Mouse (Mus musculus): ENCODE data around the gene AF366264. TPM values are rescaled to one million over a fixed set of nuclear protein-coding genes. Genes with fewer than 3 reads are reported as not detected.

AF366264 gene
- total RNA-seq, 1 experiment: not detected

GRCm38 (mm10) chr8:13793746-13794101, 44.5 kb downstream of the AF366264 start:
- TF ChIP-seq CHD2 (IDR thresholded peaks at IDR 0.05; ENCODE audit: low read depth, low read length) (no peak), ZC3H11A (IDR thresholded peaks at IDR 0.05; ENCODE audit: borderline replicate concordance, low read depth, low read length) (no peak), HCFC1 (IDR thresholded peaks at IDR 0.05; ENCODE audit: borderline replicate concordance, insufficient read depth, low read length) (no peak), ZNF384 (IDR thresholded peaks at IDR 0.05; ENCODE audit: low read depth, low read length) (no peak), MAFK (IDR thresholded peaks at IDR 0.05; ENCODE audit: insufficient read depth, low read depth, low read length) (no peak)
- no peak for DNase-seq (ENCODE audit: low read depth, low spot score)
- Histone ChIP-seq H3K9me3 (ENCODE audit: control insufficient read depth, insufficient read depth, low read depth, low read length) (no peaks in the 10 kb centered on the region), H3K4me1 (ENCODE audit: control insufficient read depth in 2 of 2, insufficient read depth in 2 of 2, low read length in 2 of 2, poor library complexity in 1 of 2) (no peaks in the 10 kb centered on the region), H3K4me3 (ENCODE audit: insufficient read depth in 1 of 2, low read depth in 1 of 2, low read length in 2 of 2, poor library complexity in 1 of 2, severe bottlenecking in 1 of 2) (no peak overlapping the region), H3K36me3 (ENCODE audit: control insufficient read depth, insufficient read depth, low read length, poor library complexity, severe bottlenecking) (peaks cover 36% of the 10 kb centered on the region), H3K27ac (ENCODE audit: insufficient read depth, low read depth, low read length, poor library complexity, severe bottlenecking) (no peak overlapping the region), H3K9ac (ENCODE audit: insufficient read depth, low read depth, low read length, poor library complexity, severe bottlenecking) (no peak overlapping the region)
- in situ Hi-C loops (cut with MboI; ENCODE audit: low sequenced_read_pairs in 2 of 2, unreplicated experiment in 2 of 2): no loop called here

GRCm38 (mm10) chr8:13793097-13793745, 45.0 kb downstream of the AF366264 start:
- DNase-seq (ENCODE audit: low read depth, low spot score): no peak
- in situ Hi-C loops (cut with MboI; ENCODE audit: low sequenced_read_pairs in 2 of 2, unreplicated experiment in 2 of 2): no loop called here
- TF ChIP-seq MAFK (IDR thresholded peaks at IDR 0.05; ENCODE audit: insufficient read depth, low read depth, low read length): no peak
- no peak for TF ChIP-seq CHD2 (IDR thresholded peaks at IDR 0.05; ENCODE audit: low read depth, low read length)
- TF ChIP-seq ZNF384 (IDR thresholded peaks at IDR 0.05; ENCODE audit: low read depth, low read length): no peak
- TF ChIP-seq HCFC1 (IDR thresholded peaks at IDR 0.05; ENCODE audit: borderline replicate concordance, insufficient read depth, low read length): no peak
- TF ChIP-seq ZC3H11A (IDR thresholded peaks at IDR 0.05; ENCODE audit: borderline replicate concordance, low read depth, low read length): no peak
- no peaks in the 10 kb centered on the region for H3K9me3 ChIP-seq (ENCODE audit: control insufficient read depth, insufficient read depth, low read depth, low read length)
- no peaks in the 10 kb centered on the region for H3K4me1 ChIP-seq (ENCODE audit: control insufficient read depth in 2 of 2, insufficient read depth in 2 of 2, low read length in 2 of 2, poor library complexity in 1 of 2)
- H3K4me3 ChIP-seq (ENCODE audit: insufficient read depth in 1 of 2, low read depth in 1 of 2, low read length in 2 of 2, poor library complexity in 1 of 2, severe bottlenecking in 1 of 2): no peak overlapping the region
- H3K36me3 ChIP-seq (ENCODE audit: control insufficient read depth, insufficient read depth, low read length, poor library complexity, severe bottlenecking): peaks cover 34% of the 10 kb centered on the region
- H3K9ac ChIP-seq (ENCODE audit: insufficient read depth, low read depth, low read length, poor library complexity, severe bottlenecking): no peak overlapping the region
- no peak overlapping the region for H3K27ac ChIP-seq (ENCODE audit: insufficient read depth, low read depth, low read length, poor library complexity, severe bottlenecking)

DNA sequence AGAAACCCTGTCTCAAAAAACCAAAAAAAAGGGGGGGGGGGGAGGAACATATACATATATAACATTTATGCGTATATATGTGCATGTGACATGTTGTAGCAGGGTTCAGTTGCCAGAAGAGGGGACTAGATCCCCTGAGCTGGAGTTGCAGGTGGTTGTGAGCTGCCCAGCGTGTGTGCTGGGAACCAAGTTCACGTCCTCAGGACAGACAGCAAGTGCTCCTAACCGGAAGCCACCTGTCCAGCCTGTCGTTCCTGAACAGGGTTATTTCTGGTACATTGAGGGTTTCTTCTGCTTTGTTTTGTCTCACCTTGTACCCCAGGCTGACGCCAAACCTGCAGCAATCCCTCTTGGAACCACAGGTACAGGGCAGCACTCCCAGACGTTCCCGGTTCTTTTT, 48.6 kb downstream of the AF366264 start:
- no peak overlapping the region for H3K4me3 ChIP-seq (ENCODE audit: insufficient read depth in 1 of 2, low read depth in 1 of 2, low read length in 2 of 2, poor library complexity in 1 of 2, severe bottlenecking in 1 of 2)
- TF ChIP-seq ZC3H11A (IDR thresholded peaks at IDR 0.05; ENCODE audit: borderline replicate concordance, low read depth, low read length) (no peak), CHD2 (IDR thresholded peaks at IDR 0.05; ENCODE audit: low read depth, low read length) (no peak), HCFC1 (IDR thresholded peaks at IDR 0.05; ENCODE audit: borderline replicate concordance, insufficient read depth, low read length) (no peak), ZNF384 (IDR thresholded peaks at IDR 0.05; ENCODE audit: low read depth, low read length) (no peak), MAFK (IDR thresholded peaks at IDR 0.05; ENCODE audit: insufficient read depth, low read depth, low read length) (no peak)
- no peaks in the 10 kb centered on the region for H3K9me3 ChIP-seq (ENCODE audit: control insufficient read depth, insufficient read depth, low read depth, low read length)
- no peak for DNase-seq (ENCODE audit: low read depth, low spot score)
- no peak overlapping the region for H3K9ac ChIP-seq (ENCODE audit: insufficient read depth, low read depth, low read length, poor library complexity, severe bottlenecking)
- in situ Hi-C loops (cut with MboI; ENCODE audit: low sequenced_read_pairs in 2 of 2, unreplicated experiment in 2 of 2): no loop called here
- peaks cover 2 to 3% of the 10 kb centered on the region in 2 experiments; a peak in 1 of 4 replicates for H3K4me1 ChIP-seq (ENCODE audit: control insufficient read depth in 2 of 2, insufficient read depth in 2 of 2, low read length in 2 of 2, poor library complexity in 1 of 2)
- peaks cover 9% of the 10 kb centered on the region for H3K36me3 ChIP-seq (ENCODE audit: control insufficient read depth, insufficient read depth, low read length, poor library complexity, severe bottlenecking)
- no peak overlapping the region for H3K27ac ChIP-seq (ENCODE audit: insufficient read depth, low read depth, low read length, poor library complexity, severe bottlenecking)

- H3K9ac ChIP-seq (ENCODE audit: insufficient read depth, low read depth, low read length, poor library complexity, severe bottlenecking): peak overlapping the region; percentile 98
- H3K27ac ChIP-seq (ENCODE audit: insufficient read depth, low read depth, low read length, poor library complexity, severe bottlenecking): peak overlapping the region; percentile 96
- H3K9me3 ChIP-seq (ENCODE audit: control insufficient read depth, insufficient read depth, low read depth, low read length): no peaks in the 10 kb centered on the region
- H3K36me3 ChIP-seq (ENCODE audit: control insufficient read depth, insufficient read depth, low read length, poor library complexity, severe bottlenecking): peaks cover 11% of the 10 kb centered on the region
- TF ChIP-seq ZNF384 (IDR thresholded peaks at IDR 0.05; ENCODE audit: low read depth, low read length) (no peak), ZC3H11A (IDR thresholded peaks at IDR 0.05; ENCODE audit: borderline replicate concordance, low read depth, low read length) (0 out of 2 replicates have a peak, but pooled peaks have one; percentile 8), HCFC1 (IDR thresholded peaks at IDR 0.05; ENCODE audit: borderline replicate concordance, insufficient read depth, low read length) (0 out of 2 replicates have a peak, but pooled peaks have one; percentile 10), MAFK (IDR thresholded peaks at IDR 0.05; ENCODE audit: insufficient read depth, low read depth, low read length) (no peak), CHD2 (IDR thresholded peaks at IDR 0.05; ENCODE audit: low read depth, low read length) (peak; percentile 88)
- in situ Hi-C loops (cut with MboI; ENCODE audit: low sequenced_read_pairs in 2 of 2, unreplicated experiment in 2 of 2): no loop called here
- peak overlapping the region; percentile 83 to 88 for H3K4me3 ChIP-seq (ENCODE audit: insufficient read depth in 1 of 2, low read depth in 1 of 2, low read length in 2 of 2, poor library complexity in 1 of 2, severe bottlenecking in 1 of 2)
- DNase-seq (ENCODE audit: low read depth, low spot score): peak; percentile 96
- peaks cover 2 to 5% of the 10 kb centered on the region in 2 experiments; a peak in 1 of 4 replicates for H3K4me1 ChIP-seq (ENCODE audit: control insufficient read depth in 2 of 2, insufficient read depth in 2 of 2, low read length in 2 of 2, poor library complexity in 1 of 2)
Measured at GRCm38 (mm10) chr8:13785764-13786299, 52.4 kb downstream of the AF366264 start.

All from ES-E14 (cell line).